Mouse (Mus musculus) kidney, postnatal 36 days (tissue): ENCODE results near the gene Spint1.

Experiments
- DNase-seq, 2 experiments: peaks; one replicate each; pipeline ENCODE4 v3.0.0; 2021 to 2022; ENCODE audit warnings: mixed read lengths in 2 of 2

Spint1 gene

GRCm38 (mm10) chr2:119237210-119237870 lies at the start of gene Spint1:
Gene Spint1 (plus strand): TSS chr2:119237362.
- peak; percentile 78 to 87 for DNase-seq

- DNase-seq, result peak; percentile 78 to 94
Measured at GRCm38 (mm10) chr2:119189029-119189710, 48.0 kb upstream of the Spint1 start.

DNA sequence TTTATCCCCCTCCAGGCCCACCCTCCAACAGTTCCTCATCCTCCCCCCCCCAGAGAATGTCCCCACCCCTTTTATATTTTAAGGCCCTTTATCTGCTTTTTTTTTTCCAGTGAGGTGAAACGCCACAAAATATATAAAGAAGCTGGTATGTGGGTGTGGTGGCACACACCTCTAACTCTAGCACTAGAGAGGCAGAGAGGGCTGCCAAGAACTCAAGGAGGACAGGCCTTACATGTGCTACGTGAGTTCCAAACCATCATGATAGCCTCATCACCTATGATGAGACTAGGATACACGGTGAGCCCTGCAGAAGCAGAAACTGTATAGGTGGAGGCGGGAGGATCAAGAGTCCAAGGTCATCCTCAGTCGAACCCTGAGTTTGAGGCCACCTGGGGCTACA lies 46.2 kb upstream of the Spint1 start:
- DNase-seq, result no peak

- no peak for DNase-seq
Measured at GRCm38 (mm10) chr2:119194140-119194539, 43.0 kb upstream of the Spint1 start.

- DNase-seq, result no peak
Measured at GRCm38 (mm10) chr2:119196316-119197108, 40.6 kb upstream of the Spint1 start.

- no peak for DNase-seq
Measured at GRCm38 (mm10) chr2:119197493-119197892, 39.7 kb upstream of the Spint1 start.

DNA sequence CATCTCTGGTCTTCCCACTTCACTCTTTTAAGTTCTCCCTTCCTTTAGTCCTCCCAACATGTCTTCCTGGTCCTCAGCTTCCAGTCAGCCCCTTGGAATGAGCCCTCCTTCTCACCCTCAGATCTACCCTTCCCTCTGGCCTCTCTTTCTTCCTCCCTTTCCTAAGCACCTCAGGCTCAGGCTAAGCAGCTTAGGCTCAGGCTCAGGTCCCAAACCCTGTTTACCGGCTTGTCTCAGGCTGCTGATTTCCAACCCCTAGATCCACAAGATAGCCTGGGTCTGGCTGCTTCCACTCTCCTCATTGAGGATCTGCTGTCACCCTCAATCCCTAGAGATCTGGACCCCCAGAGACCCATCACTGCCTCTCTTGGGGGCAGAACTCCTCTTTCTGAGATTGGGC lies 39.1 kb upstream of the Spint1 start:
- no peak for DNase-seq

- DNase-seq, result no peak
Measured at GRCm38 (mm10) chr2:119198934-119199333, 38.2 kb upstream of the Spint1 start.

- peak in 1 of 2 experiments; percentile 61 for DNase-seq
Measured at GRCm38 (mm10) chr2:119202914-119203453, 34.2 kb upstream of the Spint1 start.

DNA sequence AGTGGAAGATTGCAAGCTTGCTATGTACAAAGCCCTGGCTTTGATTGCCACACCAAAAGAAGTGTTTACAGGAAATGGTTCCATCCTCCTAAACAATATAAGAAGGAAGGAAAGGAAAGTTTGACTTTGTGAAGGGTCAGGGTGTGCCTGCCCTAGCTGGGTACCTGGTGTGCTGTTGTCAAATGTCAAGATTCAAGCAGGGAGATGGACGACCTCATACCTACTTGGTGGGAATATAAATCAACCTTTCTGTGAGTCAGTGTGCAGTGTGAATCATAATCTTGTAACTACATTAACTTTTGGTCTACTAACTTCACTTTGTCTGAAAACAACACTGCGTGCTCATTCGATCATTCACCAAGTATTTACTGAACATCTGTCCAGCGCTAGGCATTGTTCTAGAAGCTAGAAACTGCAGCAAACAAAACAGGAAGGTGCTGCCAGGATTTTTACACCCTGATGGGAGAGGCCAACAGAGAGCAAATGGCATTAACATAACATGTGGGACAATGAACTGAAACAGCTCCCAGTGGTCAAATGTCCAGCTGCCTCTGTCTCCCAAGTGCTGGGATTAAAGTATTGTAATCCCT lies 33.2 kb upstream of the Spint1 start:
- DNase-seq, result peak in 1 of 2 experiments; percentile 17

DNA sequence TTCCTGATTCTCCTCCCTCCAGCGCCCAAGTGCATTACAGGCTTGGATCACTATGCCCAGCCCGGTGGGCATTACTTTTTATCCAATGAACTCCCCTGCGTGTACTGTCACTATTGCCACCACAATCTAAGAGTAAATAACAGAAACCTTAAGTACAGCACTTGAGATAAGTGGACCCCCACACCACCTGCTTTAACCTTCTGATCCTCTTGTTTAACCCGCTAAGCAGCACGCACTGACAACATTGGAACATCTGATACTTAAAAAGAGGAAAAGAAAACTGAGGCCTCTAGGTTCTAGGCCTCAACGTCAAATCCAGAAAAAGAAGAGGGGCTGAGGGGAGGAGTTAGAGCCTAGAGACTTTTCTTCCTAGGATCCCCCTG lies 29.2 kb upstream of the Spint1 start:
- DNase-seq, result no peak

- DNase-seq, result peak; percentile 97 to 98
Measured at GRCm38 (mm10) chr2:119208344-119209175, 28.6 kb upstream of the Spint1 start, which contains the start of the genes Zfyve19 and Dnajc17. Gene Zfyve19 (plus strand): TSS chr2:119208617. Gene Dnajc17 (minus strand): TSS chr2:119208795.

GRCm38 (mm10) chr2:119209176-119209507 lies 28.0 kb upstream of the Spint1 start:
- DNase-seq, result no peak

- peak; percentile 64 to 70 for DNase-seq
Measured at GRCm38 (mm10) chr2:119229775-119230704, 7.1 kb upstream of the Spint1 start, which contains the start of gene Ppp1r14d. Gene Ppp1r14d (minus strand): TSS chr2:119229906.

DNA sequence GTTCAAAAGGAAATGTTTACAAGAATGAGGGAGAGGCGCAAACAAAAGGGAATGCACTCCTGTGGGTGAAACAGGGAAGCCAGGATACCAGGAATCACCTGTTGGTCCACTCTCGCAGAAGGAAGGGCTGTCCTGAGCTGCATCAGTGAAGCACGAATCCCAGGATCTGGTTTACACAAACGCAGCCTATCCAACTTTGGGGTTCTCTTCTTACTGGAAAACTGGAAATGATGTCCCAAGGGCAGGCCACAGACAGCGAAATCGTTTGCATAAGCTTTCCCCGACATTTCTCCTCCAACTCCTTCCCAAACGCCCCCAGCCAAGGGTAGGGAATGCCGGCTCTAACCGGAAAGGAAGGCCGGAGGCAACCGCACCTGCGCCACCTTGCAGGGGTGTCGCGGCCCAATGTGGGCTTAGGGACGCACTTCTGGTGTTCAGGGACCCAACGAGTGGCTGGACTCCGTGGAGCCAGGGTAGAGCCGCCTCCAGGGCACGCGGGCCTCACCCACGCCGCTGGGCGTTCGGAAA lies 416 bp upstream of the Spint1 start:
- DNase-seq, result no peak

GRCm38 (mm10) chr2:119237871-119238220 lies 684 bp downstream of the Spint1 start:
- DNase-seq, result peak in 1 of 2 experiments; percentile 62

DNA sequence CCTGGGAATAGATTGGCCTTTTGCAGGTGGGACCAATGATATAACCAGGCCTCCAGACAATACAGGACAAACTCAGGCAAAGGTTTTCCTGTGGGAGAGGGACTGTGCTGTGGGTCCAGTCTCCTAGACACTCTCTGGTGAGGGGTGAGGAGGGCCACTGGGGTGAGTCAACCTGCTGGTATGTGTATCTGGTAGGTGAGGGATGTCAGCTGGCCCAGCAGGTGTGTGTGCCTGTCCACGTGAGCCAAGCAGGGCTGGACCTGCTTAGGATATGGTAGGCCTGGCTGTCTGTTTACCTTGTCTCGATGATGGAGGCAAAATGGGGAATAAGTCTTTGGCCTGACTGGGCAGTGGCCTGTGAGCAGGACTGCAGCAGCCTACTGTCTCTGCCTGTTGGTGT lies 1.5 kb downstream of the Spint1 start:
- peak; percentile 54 to 64 for DNase-seq

DNA sequence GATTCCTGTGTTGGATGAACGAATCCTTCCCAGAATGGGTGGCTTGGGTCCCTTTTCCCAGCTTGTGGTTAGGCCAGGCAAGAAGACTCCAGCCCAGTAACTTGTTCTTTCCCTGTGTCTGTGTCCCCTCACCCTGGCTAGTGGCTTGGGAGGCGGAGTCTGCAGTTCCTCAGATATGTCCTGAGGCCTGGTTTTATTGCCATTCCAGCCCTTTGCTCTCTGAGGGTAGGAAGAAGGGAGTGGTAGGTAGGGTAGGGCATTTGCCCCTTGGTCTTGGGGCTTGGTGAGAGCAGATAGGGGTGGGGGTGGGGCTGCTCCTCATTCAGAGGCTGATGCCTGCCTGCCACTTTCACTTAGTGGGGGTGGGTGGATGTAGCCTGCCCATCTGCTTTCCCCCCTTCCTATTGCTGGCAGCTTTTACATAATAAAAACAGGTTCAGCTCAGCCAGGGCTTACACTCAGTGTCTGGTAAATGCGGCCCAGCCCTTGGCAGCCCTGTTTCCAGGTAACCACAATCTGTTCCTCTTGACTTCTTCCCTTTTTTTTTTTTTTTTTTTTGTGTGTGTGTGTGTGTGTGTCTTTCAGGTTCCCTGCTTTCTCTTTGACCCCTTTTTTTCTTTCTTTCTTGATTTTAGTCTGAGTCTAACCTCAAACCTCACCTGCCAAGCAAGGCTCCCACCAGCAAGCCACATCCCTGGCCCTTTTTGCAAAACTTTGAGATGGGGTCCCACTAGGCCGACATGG lies 3.1 kb downstream of the Spint1 start:
- DNase-seq, result peak in 1 of 2 experiments; percentile 27

DNA sequence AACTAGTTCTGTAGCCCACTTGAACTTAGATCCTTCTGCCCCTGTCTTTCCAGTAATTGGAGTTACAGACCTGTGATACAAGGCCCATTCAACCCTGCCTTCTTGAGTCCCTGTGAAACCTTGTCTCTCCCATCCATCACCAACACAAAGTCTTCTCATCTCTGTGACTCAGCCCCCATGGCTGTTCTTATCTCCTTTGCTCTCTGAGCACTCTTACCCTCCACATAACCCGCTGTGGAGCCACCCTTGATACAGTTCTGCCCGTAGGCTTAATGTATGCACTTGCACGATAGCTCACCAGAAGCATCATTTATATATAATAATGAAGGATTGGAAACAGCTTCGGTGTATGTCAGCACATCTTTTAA lies 3.6 kb downstream of the Spint1 start:
- no peak for DNase-seq

GRCm38 (mm10) chr2:119242548-119242947 lies 5.4 kb downstream of the Spint1 start:
- DNase-seq, result peak; percentile 63 to 83
